Mouse (Mus musculus) CH12.LX (cell line): Measurements from ENCODE around the gene Cirbp. TPM values are rescaled to one million over a fixed set of nuclear protein-coding genes. Genes with fewer than 3 reads are reported as not detected.

Source experiments
- DNase-seq: peaks from one replicate; pipeline ENCODE4 v3.0.0-alpha.2; 2013; ENCODE audit errors: extremely low read depth
- H3K27ac ChIP-seq: 2 replicates; pipeline ENCODE4 v1.5.1; 2012; ENCODE audit warnings: low read depth, mild to moderate bottlenecking, control low read depth, moderate library complexity; ENCODE audit not compliant: insufficient read depth
- H3K27me3 ChIP-seq: replicated peaks from 2 replicates; pipeline ENCODE3; 2012; ENCODE audit warnings: inconsistent platforms
- H3K36me3 ChIP-seq, 2 experiments: replicated peaks in 1 of 2; 2 replicates each; pipeline versions ENCODE3 to v1.6.1; 2012; ENCODE audit warnings: inconsistent platforms in 1 of 2, low read length in 1 of 2, mild to moderate bottlenecking in 1 of 2, mixed read lengths in 1 of 2, moderate library complexity in 1 of 2; ENCODE audit not compliant: control insufficient read depth in 1 of 2, insufficient read depth in 1 of 2
- H3K4me1 ChIP-seq, 2 experiments: 2 replicates each; pipeline ENCODE4 v1.6.1; 2012; ENCODE audit warnings: inconsistent platforms in 1 of 2, moderate library complexity in 1 of 2; ENCODE audit not compliant: insufficient read depth in 2 of 2, control insufficient read depth in 1 of 2
- H3K4me2 ChIP-seq: 2 replicates; pipeline ENCODE4 v1.6.1; 2012; ENCODE audit warnings: low read depth, mild to moderate bottlenecking, control low read depth; ENCODE audit not compliant: poor library complexity, insufficient read depth, severe bottlenecking
- H3K4me3 ChIP-seq, 3 experiments: fragments of 150-350 bp in 1 of 3; sonication (generic) in 1 of 3; replicated peaks in 1 of 3; 2 replicates each; pipeline versions ENCODE3 to v1.5.1; 2011 to 2012; ENCODE audit warnings: low read depth in 2 of 3, low read length in 2 of 3, mild to moderate bottlenecking in 2 of 3, moderate library complexity in 2 of 3, control low read depth in 1 of 3, improper control_type of control experiment in 1 of 3, inconsistent platforms in 1 of 3, mixed read lengths in 1 of 3; ENCODE audit not compliant: poor library complexity in 1 of 3
- H3K79me2 ChIP-seq: replicated peaks from 2 replicates; pipeline ENCODE4 v1.6.1; 2012; ENCODE audit warnings: mild to moderate bottlenecking, moderate library complexity; ENCODE audit not compliant: control insufficient read depth, poor library complexity, insufficient read depth, severe bottlenecking; ENCODE audit errors: extremely low read depth
- H3K9ac ChIP-seq: 2 replicates; pipeline ENCODE4 v1.6.1; 2012; ENCODE audit warnings: low read depth, mild to moderate bottlenecking, control low read depth, moderate library complexity; ENCODE audit not compliant: insufficient read depth
- H3K9me3 ChIP-seq: replicated peaks from 2 replicates; pipeline ENCODE3; 2012; ENCODE audit warnings: low read length, inconsistent platforms, mixed read lengths
- CTCF ChIP-seq, 2 experiments: IDR thresholded peaks in 1 of 2; conservative IDR thresholded peaks in 1 of 2; 2 replicates each; pipeline ENCODE4 v1.5.1; 2011 to 2012; ENCODE audit warnings: low read depth in 2 of 2, low read length in 2 of 2, improper control_type of control experiment in 1 of 2, inconsistent platforms in 1 of 2, mild to moderate bottlenecking in 1 of 2, moderate library complexity in 1 of 2
- ELF1 ChIP-seq: IDR thresholded peaks from 2 replicates; pipeline ENCODE4 v1.6.1; 2014; ENCODE audit warnings: low read depth, mild to moderate bottlenecking, inconsistent platforms, low read length, improper control_type of control experiment
- EP300 ChIP-seq: IDR thresholded peaks from 2 replicates; pipeline ENCODE4 v1.6.1; 2011; ENCODE audit warnings: low read length, improper control_type of control experiment
- IRF4 ChIP-seq: IDR thresholded peaks from 2 replicates; pipeline ENCODE4 v1.6.1; 2014; ENCODE audit warnings: low read depth, mild to moderate bottlenecking, inconsistent platforms, low read length, improper control_type of control experiment
- JUND ChIP-seq: conservative IDR thresholded peaks from 2 replicates; pipeline ENCODE4 v1.6.1; 2011; ENCODE audit warnings: low read depth, low read length, improper control_type of control experiment
- MYC ChIP-seq: IDR thresholded peaks from 2 replicates; pipeline ENCODE4 v1.6.1; 2011; ENCODE audit warnings: low read depth, mild to moderate bottlenecking, improper control_type of control experiment, low read length
- NELFE ChIP-seq: IDR thresholded peaks from 2 replicates; pipeline ENCODE4 v1.6.1; 2011; ENCODE audit warnings: low read depth, low read length, improper control_type of control experiment
- RAD21 ChIP-seq: IDR thresholded peaks from 2 replicates; pipeline ENCODE4 v1.6.1; 2011; ENCODE audit warnings: low read depth, mild to moderate bottlenecking, low read length, improper control_type of control experiment, moderate library complexity
- SIN3A ChIP-seq: IDR thresholded peaks from 2 replicates; pipeline ENCODE4 v1.6.1; 2012; ENCODE audit warnings: low read length, improper control_type of control experiment, inconsistent platforms
- SMC3 ChIP-seq: IDR thresholded peaks from 2 replicates; pipeline ENCODE4 v1.6.1; 2011; ENCODE audit warnings: low read depth, low read length, improper control_type of control experiment
- TCF12 ChIP-seq: IDR thresholded peaks from 2 replicates; pipeline ENCODE4 v1.6.1; 2014; ENCODE audit warnings: low read depth, mild to moderate bottlenecking, inconsistent platforms, low read length, improper control_type of control experiment
- UBTF ChIP-seq: IDR thresholded peaks from 2 replicates; pipeline ENCODE4 v1.6.1; 2012; ENCODE audit warnings: low read depth, mild to moderate bottlenecking, inconsistent platforms, low read length, improper control_type of control experiment, moderate library complexity
- USF1 ChIP-seq: IDR thresholded peaks from 2 replicates; pipeline ENCODE4 v1.6.1; 2014; ENCODE audit warnings: low read depth, mild to moderate bottlenecking, inconsistent platforms, low read length, improper control_type of control experiment
- ZC3H11A ChIP-seq: IDR thresholded peaks from 2 replicates; pipeline ENCODE4 v1.6.1; 2012; ENCODE audit warnings: low read depth, mild to moderate bottlenecking, inconsistent platforms, low read length, improper control_type of control experiment
- ZKSCAN1 ChIP-seq: IDR thresholded peaks from 2 replicates; pipeline ENCODE4 v1.6.1; 2012; ENCODE audit warnings: low read depth, inconsistent platforms, low read length, improper control_type of control experiment, borderline replicate concordance
- ZMIZ1 ChIP-seq: IDR thresholded peaks from 2 replicates; pipeline ENCODE4 v1.6.1; 2012; ENCODE audit warnings: low read depth, mild to moderate bottlenecking, inconsistent platforms, low read length, improper control_type of control experiment
- dilution Hi-C: fragments of 300-500 bp; cut with MboI; formaldehyde crosslinking; loops from 2 replicates; pipeline ENCODE4 v1.14.3; 2020; ENCODE audit warnings: low sequenced_read_pairs; ENCODE audit not compliant: extremely low pct_unique_long_range_greater_than_20kb, extremely low pct_ligation_motif_present
- in situ Hi-C: fragments of 300-500 bp; cut with MboI; formaldehyde crosslinking; loops from 3 replicates; pipeline ENCODE4 v1.14.3; 2019; ENCODE audit warnings: low sequenced_read_pairs, low pct_ligation_motif_present, low pct_unique_long_range_greater_than_20kb, mixed read lengths
- polyA plus RNA-seq: library from polyadenylated mRNA; unstranded; fragments of >175 nt; gene quantifications from 2 replicates; pipeline ENCODE4 v1.2.1, GENCODE M21; 2012; ENCODE audit warnings: low read depth; ENCODE audit not compliant: insufficient read length
- total RNA-seq, 2 experiments: library from RNA; depleted of rRNA; stranded (reverse); fragments of 300-350 nt in 1 of 2; fragments of >200 nt in 1 of 2; gene quantifications; 2 replicates each; pipeline ENCODE4 v1.2.3; 2012 to 2014

Gene Cirbp
- total and polyA plus RNA-seq, 3 experiments = 27.0 to 40.2 (median 34.4) TPM

- no peak overlapping the region for H3K9ac ChIP-seq
- dilution Hi-C loops = no loop called here
- in situ Hi-C loops = loop anchor here (5.0 kb wide), 1 partner anchor 158 kb away; the partner anchor contains the start of gene Cnn2
- H3K4me3 ChIP-seq = no peak overlapping the region
- peaks cover 18% of the 10 kb centered on the region for H3K79me2 ChIP-seq
- no peak for TF ChIP-seq NELFE
- TF ChIP-seq RAD21 = peak; percentile 79
- TF ChIP-seq TCF12 = no peak
- peak; percentile 94 for TF ChIP-seq SMC3
- TF ChIP-seq CTCF (conservative IDR thresholded peaks at IDR 0.05 in 1 of 2, IDR thresholded peaks at IDR 0.05 in 1 of 2; ENCODE audit: low read depth in 2 of 2, low read length in 2 of 2) = peak; percentile 61 to 88; a peak in 3 of 4 replicates
- TF ChIP-seq IRF4 = peak; percentile 19; the same call in 1 of the 2 replicates
- peak; percentile 40; the same call in 1 of the 2 replicates for TF ChIP-seq ELF1
- TF ChIP-seq ZC3H11A = peak; percentile 68
- TF ChIP-seq, all 38 proteins: peak for 6
- H3K4me2 ChIP-seq = no peak overlapping the region
- H3K9me3 ChIP-seq = no peaks in the 10 kb centered on the region
- H3K27ac ChIP-seq = no peak overlapping the region
- peaks cover 5% of the 10 kb centered on the region for H3K27me3 ChIP-seq
- peaks cover 31 to 42% of the 10 kb centered on the region in 2 experiments for H3K36me3 ChIP-seq
- H3K4me1 ChIP-seq = peaks cover 31 to 60% of the 10 kb centered on the region in 2 experiments
- no peak for DNase-seq
These were observed 20.6 kb upstream of the Cirbp start for GRCm38 (mm10) chr10:80144864-80145838.

- no peak overlapping the region for H3K4me3 ChIP-seq
- H3K9me3 ChIP-seq = no peaks in the 10 kb centered on the region
- DNase-seq = no peak
- in situ Hi-C loops = no loop called here
- no peak for TF ChIP-seq RAD21
- no peak for TF ChIP-seq UBTF
- TF ChIP-seq USF1 = no peak
- no peak for TF ChIP-seq MYC
- no peak for TF ChIP-seq EP300
- no peak for TF ChIP-seq SIN3A
- TF ChIP-seq JUND = no peak
- no peak for TF ChIP-seq ZKSCAN1
- TF ChIP-seq ZMIZ1 = no peak
- H3K4me2 ChIP-seq = no peak overlapping the region
- no peaks in the 10 kb centered on the region for H3K27me3 ChIP-seq
- peaks cover 19% of the 10 kb centered on the region for H3K79me2 ChIP-seq
- H3K27ac ChIP-seq = no peak overlapping the region
- dilution Hi-C loops = no loop called here
- peaks cover 31 to 42% of the 10 kb centered on the region in 2 experiments for H3K36me3 ChIP-seq
- H3K9ac ChIP-seq = no peak overlapping the region
- H3K4me1 ChIP-seq = peaks cover 31 to 54% of the 10 kb centered on the region in 2 experiments
These were observed 19.9 kb upstream of the Cirbp start for GRCm38 (mm10) chr10:80145896-80146295.
